Mouse (Mus musculus): ENCODE measurements around the gene Cyth1. TPM values are rescaled to one million over a fixed set of nuclear protein-coding genes. Genes with fewer than 3 reads are reported as not detected.

Gene Cyth1
- total and polyA plus RNA-seq, 3 experiments = 13.2 to 13.6 TPM; not detected in 1

DNA sequence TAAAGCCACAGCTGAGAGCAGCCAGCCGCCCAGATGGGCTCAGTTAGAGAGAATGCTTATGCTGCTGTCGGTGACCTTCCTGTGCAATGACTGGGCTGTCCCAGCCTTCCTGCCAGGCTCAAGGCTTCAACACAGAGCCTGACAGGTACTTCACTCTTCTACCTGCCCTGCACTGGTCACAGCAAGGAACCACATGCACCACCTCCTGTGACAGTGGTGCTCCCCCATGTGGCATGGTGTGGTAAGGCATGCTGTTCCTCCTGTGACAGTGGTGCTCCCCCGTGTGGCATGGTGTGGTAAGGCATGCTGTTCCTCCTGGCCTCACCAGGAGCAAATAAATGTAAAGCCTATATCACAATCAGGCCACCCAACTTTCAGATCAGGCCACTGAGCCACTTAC is 145.6 kb downstream of the Cyth1 start (continued):
- TF ChIP-seq ZNF384 (IDR thresholded peaks at IDR 0.05; ENCODE audit: low read depth, low read length) = peak; percentile 32; the same call in 1 of the 2 replicates

- peaks cover 0 to 8% of the 10 kb centered on the region in 2 experiments; a peak in 2 of 4 replicates for H3K27me3 ChIP-seq (ENCODE audit: control insufficient read depth in 1 of 2, insufficient read depth in 2 of 2, low read length in 2 of 2)
- TF ChIP-seq NRF1 (IDR thresholded peaks at IDR 0.05; ENCODE audit: insufficient read depth, low read depth, low read length, poor library complexity, severe bottlenecking) = no peak
- TF ChIP-seq JUND (IDR thresholded peaks at IDR 0.05; ENCODE audit: low read depth, low read length) = no peak
- no peak for TF ChIP-seq UBTF (IDR thresholded peaks at IDR 0.05; ENCODE audit: borderline replicate concordance, insufficient read depth, low read depth, low read length)
- TF ChIP-seq MXI1 (IDR thresholded peaks at IDR 0.05; ENCODE audit: low read depth, low read length) = no peak
- TF ChIP-seq RAD21 (IDR thresholded peaks at IDR 0.05; ENCODE audit: low read depth, low read length) = no peak
- no peak for TF ChIP-seq MAZ (IDR thresholded peaks at IDR 0.05; ENCODE audit: low read depth, low read length)
- TF ChIP-seq MYB (IDR thresholded peaks at IDR 0.05; ENCODE audit: low read depth, low read length) = no peak
- no peak for TF ChIP-seq GABPA (IDR thresholded peaks at IDR 0.05; ENCODE audit: low read depth, low read length)
- TF ChIP-seq POLR2AphosphoS5 (IDR thresholded peaks at IDR 0.05; ENCODE audit: borderline replicate concordance, low read depth, low read length) = no peak
- TF ChIP-seq NELFE (IDR thresholded peaks at IDR 0.05; ENCODE audit: low read depth, low read length) = no peak
- no peaks in the 10 kb centered on the region for H3K4me1 ChIP-seq (ENCODE audit: control insufficient read depth in 1 of 2, insufficient read depth in 2 of 2, low read length in 2 of 2)
- H3K9me3 ChIP-seq (replicated peaks; ENCODE audit: insufficient read depth, low read length) = no peaks in the 10 kb centered on the region
- no peak overlapping the region for H3K4me3 ChIP-seq (ENCODE audit: control insufficient read depth in 1 of 2, insufficient read depth in 1 of 2, low read depth in 2 of 2, low read length in 2 of 2)
- no peaks in the 10 kb centered on the region for H3K36me3 ChIP-seq (ENCODE audit: control insufficient read depth in 1 of 2, insufficient read depth in 2 of 2, low read length in 2 of 2)
- no peaks in the 10 kb centered on the region for H3K79me2 ChIP-seq (ENCODE audit: control insufficient read depth, insufficient read depth, low read length, poor library complexity)
- DNase-seq (ENCODE audit: low read depth, low spot score) = no peak
- H3K9ac ChIP-seq (ENCODE audit: control insufficient read depth, low read depth, low read length, poor library complexity, severe bottlenecking) = no peak overlapping the region
- H3K27ac ChIP-seq (ENCODE audit: control insufficient read depth, low read depth, low read length) = no peak overlapping the region
Measured at GRCm38 (mm10) chr11:118101133-118101532, 147.3 kb downstream of the Cyth1 start.

DNA sequence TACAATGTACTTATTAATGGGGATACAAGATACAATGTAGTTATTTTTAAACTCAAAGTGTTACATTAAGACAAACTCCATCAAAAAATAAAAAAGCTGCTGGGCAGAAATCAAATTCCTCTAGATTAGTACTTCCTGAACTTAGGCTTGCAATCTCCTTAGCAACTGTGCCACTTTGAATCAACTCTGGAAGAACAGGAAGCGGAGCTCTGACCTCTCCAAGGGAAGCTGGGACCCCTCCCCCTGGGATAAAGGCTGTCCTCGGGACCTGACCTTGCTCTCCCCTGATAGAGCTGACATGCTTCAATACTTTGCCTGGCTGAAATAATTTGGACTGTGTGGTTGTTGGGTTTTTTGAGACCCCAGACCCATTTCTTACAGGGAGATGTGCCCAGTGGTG is 151.7 kb downstream of the Cyth1 start:
- no peak overlapping the region for H3K4me3 ChIP-seq (ENCODE audit: control insufficient read depth in 1 of 2, insufficient read depth in 1 of 2, low read depth in 2 of 2, low read length in 2 of 2)
- no peak overlapping the region for H3K27ac ChIP-seq (ENCODE audit: control insufficient read depth, low read depth, low read length)
- TF ChIP-seq TBP (IDR thresholded peaks at IDR 0.05; ENCODE audit: low read depth, low read length) = no peak
- TF ChIP-seq TAL1 (IDR thresholded peaks at IDR 0.05; ENCODE audit: low read length) = no peak
- no peak for TF ChIP-seq ZNF384 (IDR thresholded peaks at IDR 0.05; ENCODE audit: low read depth, low read length)
- TF ChIP-seq TCF12 (IDR thresholded peaks at IDR 0.05; ENCODE audit: low read depth, low read length) = no peak
- TF ChIP-seq MEF2A (IDR thresholded peaks at IDR 0.05; ENCODE audit: extremely low read depth, insufficient replicate concordance, low read depth, low read length, poor library complexity, severe bottlenecking) = no peak
- no peak for TF ChIP-seq MYC (IDR thresholded peaks at IDR 0.05; ENCODE audit: low read depth, low read length)
- TF ChIP-seq ZKSCAN1 (IDR thresholded peaks at IDR 0.05; ENCODE audit: low read depth, low read length) = no peak
- TF ChIP-seq POLR2AphosphoS5 (IDR thresholded peaks at IDR 0.05; ENCODE audit: borderline replicate concordance, low read depth, low read length) = no peak
- TF ChIP-seq NELFE (IDR thresholded peaks at IDR 0.05; ENCODE audit: low read depth, low read length) = no peak
- no peak for TF ChIP-seq CHD1 (IDR thresholded peaks at IDR 0.05; ENCODE audit: low read depth, low read length)
- TF ChIP-seq SMC3 (IDR thresholded peaks at IDR 0.05; ENCODE audit: low read depth, low read length) = no peak
- TF ChIP-seq NRF1 (IDR thresholded peaks at IDR 0.05; ENCODE audit: insufficient read depth, low read depth, low read length, poor library complexity, severe bottlenecking) = no peak
- no peak for TF ChIP-seq BHLHE40 (IDR thresholded peaks at IDR 0.05; ENCODE audit: borderline replicate concordance, low read depth, low read length)
- TF ChIP-seq RAD21 (IDR thresholded peaks at IDR 0.05; ENCODE audit: low read depth, low read length) = no peak
- TF ChIP-seq MAX (IDR thresholded peaks at IDR 0.05; ENCODE audit: low read length) = no peak
- no peak for TF ChIP-seq GATA1 (IDR thresholded peaks at IDR 0.05; ENCODE audit: low read depth, low read length)
- no peak for TF ChIP-seq ELF1 (IDR thresholded peaks at IDR 0.05; ENCODE audit: low read depth, low read length)
- TF ChIP-seq SIN3A (IDR thresholded peaks at IDR 0.05; ENCODE audit: low read length) = no peak
- TF ChIP-seq CTCF (IDR thresholded peaks at IDR 0.05 in 2 of 3, conservative IDR thresholded peaks at IDR 0.05 in 1 of 3; ENCODE audit: control insufficient read depth in 1 of 3, insufficient read depth in 1 of 3, low read depth in 2 of 3, low read length in 3 of 3, poor library complexity in 1 of 3, severe bottlenecking in 1 of 3) = no peak
- peaks cover 0 to 8% of the 10 kb centered on the region in 2 experiments; a peak in 2 of 4 replicates for H3K27me3 ChIP-seq (ENCODE audit: control insufficient read depth in 1 of 2, insufficient read depth in 2 of 2, low read length in 2 of 2)
- no peak for DNase-seq (ENCODE audit: low read depth, low spot score)
- H3K4me1 ChIP-seq (ENCODE audit: control insufficient read depth in 1 of 2, insufficient read depth in 2 of 2, low read length in 2 of 2) = no peaks in the 10 kb centered on the region
- no peaks in the 10 kb centered on the region for H3K79me2 ChIP-seq (ENCODE audit: control insufficient read depth, insufficient read depth, low read length, poor library complexity)
- no peaks in the 10 kb centered on the region for H3K9me3 ChIP-seq (replicated peaks; ENCODE audit: insufficient read depth, low read length)
- no peaks in the 10 kb centered on the region for H3K36me3 ChIP-seq (ENCODE audit: control insufficient read depth in 1 of 2, insufficient read depth in 2 of 2, low read length in 2 of 2)
- no peak overlapping the region for H3K9ac ChIP-seq (ENCODE audit: control insufficient read depth, low read depth, low read length, poor library complexity, severe bottlenecking)

All from MEL (cell line).